Mouse (Mus musculus) heart, embryonic 12.5 days (tissue): ENCODE results near the gene Magi2. TPM values are rescaled to one million over a fixed set of nuclear protein-coding genes. Genes with fewer than 3 reads are reported as not detected.

Experiments used
- ATAC-seq: fragments of 200-750 bp; cut with Nextera tagmentation; 2 replicates; pipeline ENCODE4 v1.8.0; 2017; ENCODE audit warnings: moderate TSS enrichment, moderate library complexity; ENCODE audit not compliant: insufficient number of reproducible peaks, low FRiP score
- H3K27ac ChIP-seq: fragments of 300-500 bp; sonication (generic); 2 replicates; pipeline ENCODE4 v1.5.1; 2016; ENCODE audit warnings: mild to moderate bottlenecking, moderate library complexity; ENCODE audit not compliant: poor library complexity, severe bottlenecking
- H3K27me3 ChIP-seq: fragments of 300-500 bp; sonication (generic); replicated peaks from 2 replicates; pipeline ENCODE4 v1.6.1; 2016; ENCODE audit warnings: mild to moderate bottlenecking, moderate library complexity
- H3K36me3 ChIP-seq: fragments of 300-500 bp; sonication (generic); 2 replicates; pipeline ENCODE4 v1.6.1; 2016; ENCODE audit warnings: mild to moderate bottlenecking, moderate library complexity
- H3K4me1 ChIP-seq: fragments of 300-500 bp; sonication (generic); replicated peaks from 2 replicates; pipeline ENCODE4 v1.6.1; 2016; ENCODE audit warnings: mild to moderate bottlenecking
- H3K4me2 ChIP-seq: fragments of 300-500 bp; sonication (generic); 2 replicates; pipeline ENCODE4 v1.6.1; 2016; ENCODE audit warnings: mild to moderate bottlenecking, moderate library complexity
- H3K4me3 ChIP-seq: fragments of 300-500 bp; sonication (generic); 2 replicates; pipeline ENCODE4 v1.5.1; 2016; ENCODE audit warnings: mild to moderate bottlenecking
- H3K9ac ChIP-seq: fragments of 300-500 bp; sonication (generic); 2 replicates; pipeline ENCODE4 v1.6.1; 2016; ENCODE audit warnings: mild to moderate bottlenecking, moderate library complexity
- H3K9me3 ChIP-seq: fragments of 300-500 bp; sonication (generic); replicated peaks from 2 replicates; pipeline ENCODE4 v1.6.1; 2016; ENCODE audit warnings: mild to moderate bottlenecking, moderate library complexity
- WGBS: fragments of 180-500 bp; shearing (Covaris S2); methylation state at CpG from one replicate; pipeline ENCODE4 v1.1.7; 2016; 5-methylcytosine and 5-hydroxymethylcytosine counted together
- polyA plus RNA-seq: library from polyadenylated mRNA; unstranded; fragments of >200 nt; fragmentation: Nextera tagmentation; extraction: Ambion mirVana; gene quantifications from 2 replicates; pipeline ENCODE4 v1.2.1, GENCODE M21; 2016

Magi2 gene
- polyA plus RNA-seq, 1 experiment from 2014 or later, result 3.9 TPM

GRCm38 (mm10) chr5:20751696-20752095 is 1524.9 kb downstream of the Magi2 start:
- Histone ChIP-seq H3K27ac (no peak overlapping the region), H3K9ac (no peak overlapping the region), H3K4me2 (no peak overlapping the region), H3K36me3 (no peaks in the 10 kb centered on the region), H3K27me3 (no peaks in the 10 kb centered on the region), H3K4me3 (no peak overlapping the region), H3K4me1 (no peaks in the 10 kb centered on the region), H3K9me3 (no peaks in the 10 kb centered on the region)
- WGBS, result 70% methylated on average over 7 of the region's 7 CpGs
- ATAC-seq, result no peak

DNA sequence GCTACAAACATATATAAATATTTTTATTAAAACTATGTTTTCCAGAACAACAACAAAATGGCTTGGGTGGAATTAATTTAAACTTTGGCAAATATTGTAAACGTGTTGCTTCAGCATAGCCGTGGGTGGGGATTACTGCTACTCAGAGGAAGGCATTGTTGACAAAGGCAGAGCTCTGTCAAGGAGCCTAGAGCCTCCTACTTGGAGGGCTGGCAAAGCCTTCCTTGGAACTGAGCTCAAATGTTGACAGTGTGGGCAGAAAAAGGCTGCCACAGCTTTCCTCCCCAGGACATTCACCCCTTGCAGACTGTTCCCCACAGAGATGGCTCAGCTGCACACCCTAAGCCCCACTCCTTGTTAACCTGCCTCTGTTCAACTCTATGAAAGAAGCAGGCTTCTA is 1526.3 kb downstream of the Magi2 start:
- no peak for ATAC-seq
- WGBS, result 55% methylated on average over 2 of the region's 2 CpGs
- H3K9ac ChIP-seq, result no peak overlapping the region
- H3K4me1 ChIP-seq, result no peaks in the 10 kb centered on the region
- no peak overlapping the region for H3K4me2 ChIP-seq
- H3K4me3 ChIP-seq, result no peak overlapping the region
- no peaks in the 10 kb centered on the region for H3K9me3 ChIP-seq
- H3K36me3 ChIP-seq, result peaks cover 5% of the 10 kb centered on the region; the same call in 1 of the 2 replicates
- H3K27ac ChIP-seq, result no peak overlapping the region
- H3K27me3 ChIP-seq, result no peaks in the 10 kb centered on the region

DNA sequence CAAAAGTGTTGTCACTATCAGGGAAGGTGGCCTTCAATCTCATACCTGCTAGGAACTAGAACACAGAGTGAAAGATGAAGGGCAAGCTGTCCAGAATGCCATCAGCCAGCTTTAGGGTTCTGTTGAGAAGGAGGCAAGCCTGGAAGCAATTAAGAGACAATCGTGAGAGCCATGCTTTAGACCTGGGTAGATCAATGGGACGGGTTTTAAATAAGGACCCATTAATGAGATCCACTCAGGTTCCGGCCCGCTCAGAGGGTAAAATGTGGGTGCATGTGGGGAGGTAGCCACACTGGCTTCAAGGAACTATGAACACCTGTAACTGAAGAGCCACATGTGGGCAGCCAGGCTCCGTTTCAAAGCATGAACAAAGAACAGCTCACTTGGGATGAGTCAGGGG is 1527.1 kb downstream of the Magi2 start:
- ATAC-seq, result no peak
- no peak overlapping the region for H3K4me3 ChIP-seq
- peaks cover 5% of the 10 kb centered on the region; the same call in 1 of the 2 replicates for H3K36me3 ChIP-seq
- no peak overlapping the region for H3K27ac ChIP-seq
- WGBS, result 75% methylated on average over 5 of the region's 5 CpGs
- H3K27me3 ChIP-seq, result no peaks in the 10 kb centered on the region
- H3K9me3 ChIP-seq, result no peaks in the 10 kb centered on the region
- no peak overlapping the region for H3K9ac ChIP-seq
- H3K4me2 ChIP-seq, result no peak overlapping the region
- H3K4me1 ChIP-seq, result peaks cover 3% of the 10 kb centered on the region; the same call in 1 of the 2 replicates
